Mouse (Mus musculus): ENCODE measurements around the gene Ano6.
A peak's percentile ranks its signal among the peaks of the same experiment; 100 is the strongest.

- TF ChIP-seq CTCF (IDR thresholded peaks at IDR 0.05), result peak; percentile 60
- TF ChIP-seq EP300 (IDR thresholded peaks at IDR 0.05), result no peak
Observed at GRCm38 (mm10) chr15:95787578-95787977, 3.1 kb upstream of the Ano6 start.
